Comparison of ENCODE assay signal across 31 mouse cellular contexts in the genomic region with DNA sequence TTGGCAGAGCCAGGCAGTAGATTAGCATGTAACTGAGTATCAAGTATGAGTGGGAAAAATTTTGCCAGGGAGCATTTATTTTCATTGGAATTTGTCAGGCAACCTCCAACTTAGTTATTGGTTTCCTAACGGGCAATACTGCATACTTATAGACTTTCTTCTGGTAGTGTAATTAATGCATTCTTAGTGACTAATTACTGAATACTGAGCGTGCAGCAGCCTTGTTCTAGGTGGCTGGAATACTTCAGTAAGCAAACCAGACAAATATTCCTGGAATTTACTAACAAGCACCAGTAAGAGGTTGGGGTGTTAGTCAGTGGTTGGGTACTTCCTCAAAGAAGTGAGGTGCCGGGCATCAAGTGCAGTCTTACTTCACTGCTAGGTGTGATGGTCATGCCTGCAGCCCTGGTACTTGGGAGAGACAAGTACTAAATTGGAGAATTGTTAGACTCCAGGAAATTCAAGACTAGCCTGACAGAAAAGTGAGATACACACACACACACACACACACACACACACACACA. TPM values are rescaled to one million over a fixed set of nuclear protein-coding genes. Genes with fewer than 3 reads are reported as not detected.
DNase-seq lines count a peak whose midpoint lies in the region; ATAC-seq and TF ChIP-seq lines count a peak whose summit lies in the region.
"Had no signal": no experiment of that assay in that cellular context is flagged by ENCODE, and none has a peak within 500 bp of the region (broad histone marks: within the 10 kb centered on the region; RNA-seq: fewer than 3 reads in every experiment).

No protein-coding gene starts in this region.

- no peak overlapping the region for H3K9ac ChIP-seq in lung, postnatal 0 days (replicated peaks; ENCODE audit: low read depth)
- H3K9ac ChIP-seq: embryonic facial prominence, embryonic 12.5 days; embryonic facial prominence, embryonic 15.5 days; forebrain, embryonic 12.5 days; forebrain, embryonic 15.5 days; heart, embryonic 13.5 days; hindbrain, embryonic 12.5 days; hindbrain, embryonic 15.5 days had no signal

- no peak for TF ChIP-seq CTCF in Patski (IDR thresholded peaks at IDR 0.05)
- TF ChIP-seq CTCF in lung, postnatal 0 days (IDR thresholded peaks at IDR 0.05) = no peak

- CTCF ChIA-PET in Patski (lab: Charles Lee) = interaction anchor here (1.4 kb wide), 1 partner anchor 14 kb away, joined by 6 read pairs; no protein-coding TSS in a partner anchor

- WGBS in lung, postnatal 0 days = 45% methylated on average over 3 of the region's 3 CpGs

- peak overlapping the region; percentile 62; the same call in 1 of the 2 replicates for H3K27ac ChIP-seq in lung, postnatal 0 days (ENCODE audit: low read length)
- H3K27ac ChIP-seq: embryonic facial prominence, embryonic 12.5 days; embryonic facial prominence, embryonic 15.5 days; forebrain, embryonic 12.5 days; forebrain, embryonic 15.5 days; heart, adult 2 months; heart, embryonic 10.5 days; heart, embryonic 13.5 days; hindbrain, embryonic 12.5 days; hindbrain, embryonic 15.5 days had no signal

- POLR2A ChIA-PET in Patski (lab: Charles Lee) = no interaction called here

- H3K27me3 ChIP-seq in Patski = no peaks in the 10 kb centered on the region
- no peaks in the 10 kb centered on the region for H3K27me3 ChIP-seq in lung, postnatal 0 days (replicated peaks; ENCODE audit: insufficient read depth, low read length)
- H3K27me3 ChIP-seq: embryonic facial prominence, embryonic 12.5 days; embryonic facial prominence, embryonic 15.5 days; forebrain, embryonic 12.5 days; forebrain, embryonic 15.5 days; heart, embryonic 13.5 days; hindbrain, embryonic 12.5 days; hindbrain, embryonic 15.5 days had no signal

- H3K9me3 ChIP-seq in lung, postnatal 0 days (ENCODE audit: low read length) = no peaks in the 10 kb centered on the region
- H3K9me3 ChIP-seq: embryonic facial prominence, embryonic 12.5 days; embryonic facial prominence, embryonic 15.5 days; forebrain, embryonic 12.5 days; forebrain, embryonic 15.5 days; heart, embryonic 10.5 days; heart, embryonic 13.5 days; hindbrain, embryonic 12.5 days; hindbrain, embryonic 15.5 days had no signal

- no peaks in the 10 kb centered on the region for H3K4me1 ChIP-seq in lung, postnatal 0 days (ENCODE audit: insufficient read depth, low read depth, low read length)
- H3K4me1 ChIP-seq: embryonic facial prominence, embryonic 12.5 days; embryonic facial prominence, embryonic 15.5 days; forebrain, embryonic 12.5 days; forebrain, embryonic 15.5 days; heart, embryonic 10.5 days; heart, embryonic 13.5 days; hindbrain, embryonic 12.5 days; hindbrain, embryonic 15.5 days had no signal

- peak; percentile 55 to 69 for DNase-seq in lung, adult 18-20 months
- no peak for DNase-seq in lung, postnatal 14 days
- peak; percentile 9 for DNase-seq in Patski (ENCODE audit: low read depth, low spot score)
- DNase-seq in lung, postnatal 0 days (ENCODE audit: low spot score) = peak; percentile 86
- peak; percentile 58 for DNase-seq in lung, postnatal 36 days
- no peak for DNase-seq in gastrocnemius, postnatal 10 days
- DNase-seq in cerebellum, postnatal 10 days = no peak
- DNase-seq in adrenal gland, adult 18-20 months (ENCODE audit: low spot score in 2 of 2) = no peak
- DNase-seq: adrenal gland, adult 2 months; adrenal gland, postnatal 14 days; cerebellum, adult 11 months; cerebellum, adult 8-10 months; cerebellum, postnatal 14 days; gastrocnemius, postnatal 36 days; heart, adult 2 months had no signal

- H3K4me3 ChIP-seq in lung, postnatal 0 days (ENCODE audit: low read depth, low read length) = no peak overlapping the region
- H3K4me3 ChIP-seq: embryonic facial prominence, embryonic 12.5 days; embryonic facial prominence, embryonic 15.5 days; erythroblast, embryonic 14.5 days; forebrain, embryonic 12.5 days; forebrain, embryonic 15.5 days; heart, adult 2 months; heart, embryonic 10.5 days; heart, embryonic 13.5 days; hindbrain, embryonic 12.5 days; hindbrain, embryonic 15.5 days had no signal

- TF ChIP-seq EP300 in lung, postnatal 0 days (IDR thresholded peaks at IDR 0.05) = peak; percentile 99

- H3K36me3 ChIP-seq in lung, postnatal 0 days (ENCODE audit: insufficient read depth, low read length) = no peaks in the 10 kb centered on the region
- H3K36me3 ChIP-seq: embryonic facial prominence, embryonic 12.5 days; forebrain, embryonic 12.5 days; heart, embryonic 10.5 days had no signal

- H3K4me2 ChIP-seq in lung, postnatal 0 days (replicated peaks; ENCODE audit: low read depth, low read length) = no peak overlapping the region
- H3K4me2 ChIP-seq: embryonic facial prominence, embryonic 12.5 days; embryonic facial prominence, embryonic 15.5 days; forebrain, embryonic 12.5 days; forebrain, embryonic 15.5 days; heart, embryonic 13.5 days; hindbrain, embryonic 12.5 days; hindbrain, embryonic 15.5 days had no signal

- in situ Hi-C loops in Patski (cut with MboI; ENCODE audit: low pct_unique_long_range_greater_than_20kb) = no loop called here

- ATAC-seq in Patski = peak; percentile 99
- ATAC-seq in lung, postnatal 0 days = peak; percentile 89
- ATAC-seq: CD4-positive, CD25-positive, alpha-beta regulatory T cell, adult 4 months; forebrain, embryonic 15.5 days had no signal

RNA-seq across cellular contexts. Expression of a gene that starts 55.4 kb away (rescaled TPM):
- polyA plus RNA-seq in Patski (2021) = 48.8 TPM
- polyA plus RNA-seq in lung, postnatal 0 days (2015; fragmentation: Nextera tagmentation; extraction: Ambion mirVana) = 34.1 and 35.7 TPM in 2 replicates
- total RNA-seq in gastrocnemius, postnatal 10 days (2021) = 10 to 100 TPM; 10.3 to 13.4 TPM
- total RNA-seq in adrenal gland, adult 18-20 months (2021) = 10 to 100 TPM; 16.5 to 23.2 TPM

RNA-seq across cellular contexts. Expression of a gene that starts 55.8 kb away (rescaled TPM):
- polyA plus RNA-seq in Patski (2021) = 0.24 TPM
- 0.26 and 0.29 TPM in 2 replicates for polyA plus RNA-seq in lung, postnatal 0 days (2015; fragmentation: Nextera tagmentation; extraction: Ambion mirVana)
- not detected for total RNA-seq in gastrocnemius, postnatal 10 days (2021)
- under 1 TPM in 1 of 2 experiments, not detected in 1; 0.74 TPM for total RNA-seq in adrenal gland, adult 18-20 months (2021)
- total RNA-seq: adrenal gland, postnatal 14 days; common myeloid progenitor, adult 5-6 weeks; gastrocnemius, adult 8-10 months; gastrocnemius, postnatal 36 days; granulocyte monocyte progenitor cell, adult 5-6 weeks; heart, adult 2 months; heart, postnatal 25 days; hematopoietic stem cell, adult 5-6 weeks; MEL had no signal
- polyA plus RNA-seq: adrenal gland, adult 2 months; CD4-positive, CD25-positive, alpha-beta regulatory T cell, adult 4 months; erythroblast, embryonic 14.5 days; heart, embryonic 13.5 days had no signal

Comparison
In these comparisons a context has a peak if more than half of its experiments do, and no peak if none do; other contexts are left out.
1. DNase-seq: peak in lung, adult 18-20 months (2 of 2), Patski (single experiment), lung, postnatal 0 days (single experiment) and lung, postnatal 36 days (single experiment); none in lung, postnatal 14 days (single experiment), gastrocnemius, postnatal 10 days (single experiment), cerebellum, postnatal 10 days (0 of 2) and adrenal gland, adult 18-20 months (0 of 2).